Mouse (Mus musculus) WW6 (cell line): Measurements from ENCODE around the gene Cbarp.

Experiments
- DNase-seq: peaks from one replicate; pipeline ENCODE4 v3.0.0-alpha.2; 2013; ENCODE audit warnings: low read depth, low spot score

The Cbarp gene

DNA sequence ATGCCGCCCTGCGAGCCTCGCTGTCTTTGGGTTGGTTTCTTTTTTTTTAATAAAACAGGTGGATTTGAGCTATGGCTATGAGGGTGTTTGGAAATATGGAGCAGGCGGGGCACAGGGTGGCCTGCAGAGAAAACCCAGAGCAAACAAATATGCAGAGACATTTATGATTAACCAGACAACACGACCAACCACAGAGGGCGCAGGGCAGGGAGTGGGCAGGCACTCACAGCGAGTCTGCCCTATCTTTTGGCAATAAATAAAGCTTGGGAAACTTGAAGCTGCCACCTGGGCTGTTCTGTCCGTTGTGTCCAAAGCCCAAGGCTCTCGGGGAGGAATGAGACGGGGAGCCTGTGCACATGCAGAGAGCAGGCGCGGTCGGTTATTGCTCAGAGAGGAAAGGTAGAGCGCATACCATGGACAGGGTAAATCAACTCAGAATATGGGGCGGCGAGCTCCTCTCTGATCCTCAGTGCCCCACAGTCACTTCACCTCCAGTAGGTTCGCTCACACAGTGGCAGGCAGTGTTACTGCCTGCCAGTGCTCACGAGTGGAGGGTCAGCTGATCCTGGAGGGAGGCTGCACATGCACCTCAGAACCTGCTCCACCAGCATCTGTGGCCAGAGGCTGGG lies 10.1 kb downstream of the Cbarp start:
- DNase-seq = no peak

GRCm38 (mm10) chr10:80129846-80130245 lies 10.8 kb downstream of the Cbarp start:
- no peak for DNase-seq

GRCm38 (mm10) chr10:80127920-80128319 lies 12.7 kb downstream of the Cbarp start:
- DNase-seq = no peak

DNA sequence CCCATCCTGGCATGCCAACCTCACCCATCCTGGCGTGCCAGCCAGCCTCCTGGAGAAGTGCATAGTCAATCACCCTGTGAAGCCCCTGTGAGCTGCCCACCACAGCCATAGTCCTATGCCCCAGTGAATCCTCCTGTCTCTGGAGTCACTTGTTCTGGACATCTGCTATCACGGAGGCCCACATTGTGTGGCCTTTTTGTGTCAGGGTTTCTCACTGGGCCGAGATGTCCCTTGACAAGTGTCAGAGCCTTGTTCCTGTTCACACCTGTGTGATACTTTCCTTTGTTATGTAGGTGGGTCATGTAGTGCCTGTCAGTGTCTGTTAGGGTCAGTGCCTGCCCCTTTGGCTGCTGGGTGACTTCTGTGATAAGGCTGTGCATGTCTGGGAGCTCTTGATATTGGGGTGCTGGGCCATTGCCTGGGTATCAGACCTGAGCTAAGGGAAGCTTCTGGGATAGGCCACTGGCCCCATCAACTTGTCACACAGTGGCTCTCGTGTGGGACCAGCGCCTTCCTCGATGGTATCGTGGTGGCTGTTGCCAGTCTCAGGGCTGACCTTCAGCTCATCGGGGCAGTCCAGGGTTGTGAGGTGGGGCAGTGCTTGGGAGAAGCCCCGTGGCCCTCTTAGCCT lies 16.6 kb downstream of the Cbarp start:
- no peak for DNase-seq

GRCm38 (mm10) chr10:80121639-80122038 lies 19.0 kb downstream of the Cbarp start:
- no peak for DNase-seq

DNA sequence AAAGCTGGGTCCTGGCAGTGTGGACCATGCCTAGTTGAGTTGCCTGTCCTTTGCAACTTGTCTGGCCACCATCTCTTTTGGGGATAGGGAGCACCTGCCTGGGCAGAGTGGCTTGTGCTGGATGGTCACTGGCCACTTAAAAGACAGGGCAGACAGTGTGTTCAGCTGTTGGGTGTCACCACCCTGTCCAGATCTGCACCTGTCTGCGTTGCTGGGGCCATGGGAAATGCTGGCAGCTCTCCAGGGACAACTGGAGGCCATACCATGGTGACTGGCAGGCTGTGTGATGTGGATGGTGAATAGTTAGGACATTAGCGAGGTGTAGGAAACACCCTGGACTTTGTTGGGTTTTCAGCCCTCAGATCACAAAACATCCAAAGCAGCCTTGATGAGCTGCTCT lies 20.5 kb downstream of the Cbarp start:
- DNase-seq = no peak

DNA sequence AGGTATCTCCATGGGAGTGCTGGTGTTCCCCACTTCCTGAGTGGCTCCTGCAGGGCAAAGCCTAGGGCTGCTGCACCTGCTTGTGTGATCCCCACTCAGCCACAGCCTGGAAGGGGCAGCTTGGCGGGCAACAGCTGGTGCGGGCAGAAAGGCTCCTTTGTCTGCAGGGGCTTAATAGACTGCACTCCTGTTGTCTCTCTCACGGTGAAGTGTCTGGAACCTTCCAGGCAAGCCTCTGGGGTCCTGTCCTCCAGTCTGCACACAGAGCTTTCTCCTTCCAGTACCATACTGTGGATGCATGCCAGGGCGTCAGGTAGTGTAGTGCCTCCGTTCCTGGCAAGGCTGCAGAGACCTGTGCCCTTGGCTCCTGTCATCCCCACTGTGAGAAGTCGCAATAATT lies 22.1 kb downstream of the Cbarp start:
- DNase-seq = no peak

DNA sequence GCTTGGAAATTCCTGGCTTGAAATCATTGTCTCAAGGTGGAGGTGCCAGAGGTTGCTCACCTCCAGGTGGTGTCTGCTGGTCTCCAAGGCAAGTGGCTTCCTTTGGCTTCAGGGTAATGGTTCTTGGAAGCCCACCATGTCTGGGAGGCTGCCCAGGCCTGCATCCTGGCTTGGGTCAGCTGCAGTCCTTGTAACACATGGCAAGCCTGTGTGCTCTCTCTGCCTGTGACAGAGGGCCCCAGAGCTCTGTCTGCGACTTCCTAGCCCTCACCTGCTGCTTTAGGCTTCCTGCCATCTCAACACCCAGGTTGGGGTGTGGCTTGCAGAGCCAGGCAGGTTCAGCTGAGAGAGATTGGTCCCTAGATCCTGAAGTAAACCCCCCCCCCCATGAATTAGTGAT lies 22.9 kb downstream of the Cbarp start:
- no peak for DNase-seq

GRCm38 (mm10) chr10:80116927-80117691 lies 23.5 kb downstream of the Cbarp start:
- DNase-seq = no peak

DNA sequence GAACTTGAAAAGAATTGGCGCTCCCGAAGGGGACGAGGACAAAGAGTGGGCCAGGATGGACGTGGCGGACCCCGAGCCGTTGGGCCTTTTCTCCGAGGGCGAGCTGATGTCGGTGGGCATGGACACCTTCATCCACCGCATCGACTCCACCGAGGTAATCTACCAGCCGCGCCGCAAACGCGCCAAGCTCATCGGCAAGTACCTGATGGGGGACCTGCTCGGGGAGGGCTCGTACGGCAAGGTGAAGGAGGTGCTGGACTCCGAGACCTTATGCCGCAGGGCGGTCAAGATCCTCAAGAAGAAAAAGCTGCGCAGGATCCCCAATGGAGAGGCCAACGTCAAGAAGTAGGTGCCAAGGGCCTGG lies 24.1 kb downstream of the Cbarp start:
- DNase-seq = no peak

- no peak for DNase-seq
These were observed 24.7 kb downstream of the Cbarp start for GRCm38 (mm10) chr10:80115944-80116335.

DNA sequence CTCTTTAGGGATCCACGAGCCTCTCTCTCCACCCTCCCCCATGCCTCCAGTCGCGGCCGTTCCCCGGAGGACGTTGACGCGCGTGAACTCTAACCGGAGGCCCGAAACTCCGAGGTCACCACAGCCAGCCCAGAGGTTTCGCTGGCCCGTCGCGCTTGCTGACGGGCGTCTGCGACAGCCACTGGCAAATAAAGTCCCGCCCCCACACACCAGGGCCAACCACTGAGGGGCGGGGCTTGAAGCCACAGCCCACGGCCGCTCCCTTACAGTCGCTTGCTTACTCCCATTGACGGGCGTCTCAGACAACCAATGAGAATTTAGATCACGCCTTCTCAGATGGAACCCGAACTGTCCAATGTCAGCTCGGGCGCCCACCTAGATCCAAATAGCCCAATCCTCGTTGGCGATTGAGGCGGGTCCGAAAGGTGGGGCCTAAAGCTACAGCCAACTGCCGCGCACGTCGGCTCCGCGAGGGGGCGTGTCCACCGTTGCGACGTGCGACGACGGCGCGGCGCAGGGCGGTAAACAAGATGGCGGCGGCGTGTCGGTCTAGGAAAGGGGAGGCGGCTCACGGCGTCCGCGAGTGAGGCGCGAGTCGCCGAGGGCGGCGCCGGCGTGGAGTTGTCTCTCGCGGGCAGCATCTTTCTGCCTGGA lies 25.2 kb downstream of the Cbarp start, which contains the start of gene Stk11:
Stk11 (plus strand) TSS at position 514 of the 654 bp plus-strand sequence.
- DNase-seq = peak; percentile 99

DNA sequence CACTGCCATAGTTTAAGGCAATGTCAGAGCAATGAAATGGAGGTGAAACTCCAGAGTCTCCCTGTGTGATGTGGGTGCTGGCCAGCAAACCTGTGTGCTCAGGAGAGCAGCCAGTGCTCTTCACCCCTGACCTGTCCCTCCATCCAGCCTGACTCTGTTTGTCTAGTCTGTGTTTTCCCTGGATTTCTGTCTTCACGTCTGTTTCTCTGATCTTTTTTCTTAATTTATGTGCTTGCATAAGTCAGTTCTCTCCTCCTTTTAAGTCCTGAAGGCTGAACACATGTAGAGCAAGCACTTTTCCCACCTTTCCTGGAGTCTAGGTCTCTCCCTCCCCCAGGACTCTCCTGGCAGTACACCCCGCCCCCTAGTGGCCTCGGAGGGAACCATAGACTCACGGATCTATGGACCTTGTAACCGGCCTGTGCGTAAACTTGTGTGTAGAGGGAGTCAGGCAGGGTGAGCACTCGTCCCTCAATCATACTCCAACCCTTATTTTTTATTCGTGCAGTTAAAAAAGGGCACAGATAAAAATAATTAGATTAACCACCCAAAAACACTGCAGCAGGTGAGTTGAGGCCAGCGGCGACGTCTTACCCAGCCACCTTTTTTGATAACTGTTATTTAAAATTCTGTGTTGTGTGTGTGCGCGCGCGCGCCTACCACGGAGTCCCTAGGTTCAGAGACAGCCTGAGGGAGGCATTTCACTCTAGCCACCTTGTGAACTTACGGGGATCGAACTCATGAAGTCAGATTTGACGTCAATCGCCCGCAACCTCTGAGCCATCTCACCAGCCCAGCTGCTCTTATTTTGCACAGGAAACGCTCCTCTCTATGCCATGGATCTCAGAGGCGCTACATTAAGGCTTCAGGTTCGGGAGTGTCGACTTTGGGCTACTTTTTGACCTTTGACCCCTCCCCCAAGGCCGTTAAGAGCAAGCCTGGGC lies 26.0 kb downstream of the Cbarp start:
- DNase-seq = peak; percentile 71

- DNase-seq = no peak
These were observed 33.0 kb downstream of the Cbarp start for GRCm38 (mm10) chr10:80107678-80108077.

DNA sequence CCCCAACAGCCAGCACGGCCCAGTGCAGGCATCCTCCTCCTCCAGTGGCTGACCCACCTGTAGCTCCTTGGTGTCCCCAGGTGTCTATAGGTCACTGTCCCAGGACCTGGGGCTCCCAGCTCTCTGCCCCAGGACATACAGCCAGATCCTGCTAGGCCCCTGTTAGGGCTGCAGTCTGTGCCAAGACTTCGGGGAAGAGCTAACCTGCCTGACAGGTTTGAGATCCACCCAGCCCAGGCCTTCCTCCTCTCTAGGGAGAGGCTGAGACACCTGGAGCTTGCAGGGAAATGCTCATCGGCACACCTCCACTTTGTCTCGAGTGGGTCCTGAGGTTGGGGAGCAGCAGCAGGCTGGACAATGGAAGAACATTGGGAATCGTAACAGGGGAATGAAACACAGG lies 34.7 kb downstream of the Cbarp start:
- DNase-seq = no peak

- no peak for DNase-seq
These were observed 35.2 kb downstream of the Cbarp start, which contains the start of gene Sbno2 for GRCm38 (mm10) chr10:80105460-80105859. Sbno2 (minus strand) TSS chr10:80105571.

- no peak for DNase-seq
These were observed 36.5 kb downstream of the Cbarp start for GRCm38 (mm10) chr10:80104181-80104580.

GRCm38 (mm10) chr10:80103032-80103431 lies 37.6 kb downstream of the Cbarp start:
- no peak for DNase-seq

DNA sequence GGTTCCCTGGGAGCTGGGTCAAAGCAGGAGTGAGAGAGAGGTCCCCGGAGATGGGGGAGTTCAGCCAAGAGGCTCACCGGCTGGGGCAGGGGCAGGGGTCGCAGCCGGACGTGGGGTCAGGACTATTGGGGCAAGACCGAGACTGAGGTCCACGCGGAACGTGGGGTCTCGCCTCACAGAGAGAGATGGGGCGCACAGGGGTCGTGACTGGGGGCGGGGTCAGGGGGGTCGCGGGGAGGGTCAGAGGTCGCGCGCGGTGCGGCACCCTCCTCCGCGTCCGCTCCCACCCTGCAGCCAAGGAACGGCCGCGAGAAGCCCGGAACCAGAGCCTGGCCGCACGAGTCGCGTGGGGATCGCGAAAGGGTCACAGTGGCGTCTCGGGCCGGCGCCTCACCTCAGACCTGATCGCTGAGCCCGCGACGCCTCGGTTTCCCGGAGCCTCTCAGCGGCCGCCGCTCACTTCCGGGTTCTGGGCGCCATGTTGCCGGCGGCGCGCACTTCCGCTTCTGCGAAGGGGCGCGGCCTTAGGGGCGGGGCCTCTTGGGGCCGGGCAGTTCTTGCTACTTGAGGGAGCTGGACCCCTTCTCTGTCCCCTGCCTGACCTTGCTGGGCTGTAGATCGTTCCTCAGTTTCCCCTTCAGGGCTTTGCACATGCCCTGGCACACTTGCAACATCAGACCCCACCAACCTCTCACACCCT lies 38.3 kb downstream of the Cbarp start:
- DNase-seq = peak; percentile 50

DNA sequence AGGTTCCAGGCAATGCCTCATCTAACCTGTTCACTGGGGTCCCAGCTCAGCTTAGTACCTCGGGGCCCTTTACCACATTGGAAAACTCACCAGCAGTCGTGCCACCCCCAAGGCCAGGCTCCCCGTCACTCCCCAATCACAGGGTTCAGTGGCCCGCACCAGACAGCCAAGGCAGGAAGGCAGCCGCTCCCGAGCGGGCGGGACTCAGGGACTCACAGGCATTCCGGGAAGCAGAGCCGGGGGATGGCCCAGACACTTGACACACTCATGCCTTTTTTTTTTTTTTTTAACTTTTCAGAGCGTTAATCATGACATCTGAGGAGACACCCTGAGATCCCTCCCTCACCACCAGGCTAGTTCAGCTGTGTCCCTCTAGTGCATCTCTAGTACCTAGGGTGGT lies 39.7 kb downstream of the Cbarp start:
- DNase-seq = no peak

- no peak for DNase-seq
These were observed 42.0 kb downstream of the Cbarp start for GRCm38 (mm10) chr10:80098630-80099029.
